Mouse (Mus musculus) kidney, embryonic 14.5 days (tissue): ENCODE results near the gene 6430548M08Rik. TPM values are rescaled to one million over a fixed set of nuclear protein-coding genes. Genes with fewer than 3 reads are reported as not detected.

ENCODE experiments used
- ATAC-seq: fragments of 200-750 bp; cut with Nextera tagmentation; 2 replicates; pipeline ENCODE4 v1.8.0; 2017; ENCODE audit warnings: moderate number of reproducible peaks, mild to moderate bottlenecking, moderate TSS enrichment, moderate library complexity; ENCODE audit not compliant: low FRiP score, low TSS enrichment
- H3K27ac ChIP-seq: fragments of 300-500 bp; sonication (generic); 2 replicates; pipeline ENCODE4 v1.5.1; 2014; ENCODE audit warnings: low read depth, mild to moderate bottlenecking, low read length, moderate library complexity, mixed read lengths
- H3K27me3 ChIP-seq: fragments of 300-500 bp; sonication (generic); 2 replicates; pipeline ENCODE4 v1.6.1; 2014; ENCODE audit warnings: mild to moderate bottlenecking, low read length; ENCODE audit not compliant: control insufficient read depth, insufficient read depth
- H3K36me3 ChIP-seq: fragments of 300-500 bp; sonication (generic); 2 replicates; pipeline ENCODE4 v1.6.1; 2014; ENCODE audit warnings: low read length, mixed read lengths; ENCODE audit not compliant: control insufficient read depth, insufficient read depth
- H3K4me1 ChIP-seq: fragments of 300-500 bp; sonication (generic); 2 replicates; pipeline ENCODE4 v1.6.1; 2014; ENCODE audit warnings: low read length, mixed read lengths; ENCODE audit not compliant: control insufficient read depth, insufficient read depth
- H3K4me2 ChIP-seq: fragments of 300-500 bp; sonication (generic); replicated peaks from 2 replicates; pipeline ENCODE4 v1.6.1; 2014; ENCODE audit warnings: low read depth, mild to moderate bottlenecking, low read length
- H3K4me3 ChIP-seq: fragments of 300-500 bp; sonication (generic); 2 replicates; pipeline ENCODE4 v1.5.1; 2014; ENCODE audit warnings: mild to moderate bottlenecking, low read length
- H3K9ac ChIP-seq: fragments of 300-500 bp; sonication (generic); 2 replicates; pipeline ENCODE4 v1.6.1; 2014; ENCODE audit warnings: low read depth, mild to moderate bottlenecking, low read length, moderate library complexity
- H3K9me3 ChIP-seq: fragments of 300-500 bp; sonication (generic); 2 replicates; pipeline ENCODE4 v1.6.1; 2016; ENCODE audit warnings: low read length; ENCODE audit not compliant: control insufficient read depth
- WGBS: fragments of 180-500 bp; shearing (Covaris S2); extraction: QIAGEN DNeasy Blood & Tissue Kit; methylation state at CpG from one replicate; pipeline ENCODE4 v1.1.7; 2014; 5-methylcytosine and 5-hydroxymethylcytosine counted together
- polyA plus RNA-seq: library from polyadenylated mRNA; unstranded; fragments of >200 nt; fragmentation: Nextera tagmentation; extraction: Ambion mirVana; gene quantifications from 2 replicates; pipeline ENCODE4 v1.2.1, GENCODE M21; 2014

6430548M08Rik gene
- polyA plus RNA-seq, 1 experiment from 2014 or later = 3.9 TPM

DNA sequence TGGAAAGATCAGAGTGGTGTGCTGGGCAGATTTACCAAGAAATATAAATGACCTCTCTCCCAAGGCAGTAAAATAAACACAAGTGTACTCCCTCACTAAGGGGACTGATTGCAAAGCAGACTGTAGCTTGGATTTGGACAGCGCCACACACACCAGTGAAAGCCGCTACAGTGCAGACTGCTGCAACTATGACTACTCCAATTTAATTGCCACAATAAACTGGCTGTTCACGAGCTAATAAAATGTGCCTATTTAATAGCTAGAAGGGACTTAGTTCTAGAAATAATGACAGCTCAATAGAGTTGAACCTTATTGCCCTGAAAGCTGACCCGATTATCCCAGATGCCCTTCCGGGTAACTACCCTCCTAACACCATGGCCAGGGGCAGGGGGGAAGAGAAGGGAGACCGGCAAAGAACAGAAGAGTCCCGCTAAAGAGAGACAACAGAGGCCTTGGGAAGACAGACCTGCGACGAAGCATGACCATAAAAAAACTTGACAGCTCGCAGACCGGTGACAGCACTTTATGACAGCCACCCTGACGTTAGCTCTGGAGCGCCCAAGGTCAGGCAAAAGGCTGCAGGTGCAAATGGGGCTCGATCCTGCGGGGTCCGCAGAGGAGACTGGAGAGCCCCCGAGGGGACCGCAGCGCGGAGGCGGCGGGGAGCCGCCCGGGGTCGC lies 13.4 kb upstream of the 6430548M08Rik start:
- Histone ChIP-seq H3K9me3 (no peaks in the 10 kb centered on the region), H3K4me1 (peaks cover 21% of the 10 kb centered on the region), H3K9ac (peak overlapping the region; percentile 88), H3K4me3 (peak overlapping the region; percentile 89), H3K4me2 (peak overlapping the region; percentile 97), H3K27ac (no peak overlapping the region), H3K27me3 (no peaks in the 10 kb centered on the region), H3K36me3 (no peaks in the 10 kb centered on the region)
- ATAC-seq = 0 out of 2 replicates have a peak, but pooled peaks have one; percentile 4
- WGBS = 2% methylated on average over 25 of the region's 25 CpGs

GRCm38 (mm10) chr8:120101068-120101972 lies 12.6 kb upstream of the 6430548M08Rik start, which contains the start of gene Zdhhc7:
Gene Zdhhc7 (minus strand): TSS chr8:120101482.
- WGBS = under 1% methylated on average over 87 of the region's 88 CpGs

GRCm38 (mm10) chr8:120103916-120104315 lies 10.0 kb upstream of the 6430548M08Rik start:
- 87% methylated on average over 9 of the region's 9 CpGs for WGBS
- no peak for ATAC-seq
- Histone ChIP-seq H3K4me1 (peaks cover 21% of the 10 kb centered on the region), H3K27me3 (no peaks in the 10 kb centered on the region), H3K9me3 (no peaks in the 10 kb centered on the region), H3K4me2 (no peak overlapping the region), H3K36me3 (no peaks in the 10 kb centered on the region), H3K27ac (no peak overlapping the region), H3K9ac (no peak overlapping the region), H3K4me3 (no peak overlapping the region)

More at GRCm38 (mm10) chr8:120101068-120101972, 12.6 kb upstream of the 6430548M08Rik start, which contains the start of gene Zdhhc7:
- peak; percentile 65; the same call in 1 of the 2 replicates for ATAC-seq
- no peaks in the 10 kb centered on the region for H3K9me3 ChIP-seq
- H3K4me1 ChIP-seq = peaks cover 21% of the 10 kb centered on the region
- peak within 1 kb of the TSS; percentile 73 for H3K27ac ChIP-seq
- H3K4me3 ChIP-seq = peak within 1 kb of the TSS; percentile 89
- H3K9ac ChIP-seq = peak within 1 kb of the TSS; percentile 88
- H3K27me3 ChIP-seq = no peaks in the 10 kb centered on the region
- H3K4me2 ChIP-seq = peak within 1 kb of the TSS; percentile 97
- H3K36me3 ChIP-seq = no peaks in the 10 kb centered on the region

GRCm38 (mm10) chr8:120104721-120105272 lies 9.2 kb upstream of the 6430548M08Rik start:
- 48% methylated on average over 9 of the region's 9 CpGs for WGBS
- Histone ChIP-seq H3K27ac (no peak overlapping the region), H3K36me3 (no peaks in the 10 kb centered on the region), H3K4me1 (peaks cover 20% of the 10 kb centered on the region), H3K27me3 (no peaks in the 10 kb centered on the region), H3K9ac (no peak overlapping the region), H3K4me2 (no peak overlapping the region), H3K4me3 (no peak overlapping the region), H3K9me3 (no peaks in the 10 kb centered on the region)
- ATAC-seq = no peak

- H3K36me3 ChIP-seq = no peaks in the 10 kb centered on the region
- no peak overlapping the region for H3K4me2 ChIP-seq
- no peak overlapping the region for H3K4me3 ChIP-seq
- 36% methylated on average over 3 of the region's 3 CpGs for WGBS
- peaks cover 7% of the 10 kb centered on the region; the same call in 1 of the 2 replicates for H3K4me1 ChIP-seq
- no peaks in the 10 kb centered on the region for H3K9me3 ChIP-seq
- no peak overlapping the region for H3K9ac ChIP-seq
- ATAC-seq = no peak
- H3K27ac ChIP-seq = no peak overlapping the region
- H3K27me3 ChIP-seq = peaks cover 1% of the 10 kb centered on the region; the same call in 1 of the 2 replicates
These were observed 4.8 kb upstream of the 6430548M08Rik start for GRCm38 (mm10) chr8:120109149-120109548.

DNA sequence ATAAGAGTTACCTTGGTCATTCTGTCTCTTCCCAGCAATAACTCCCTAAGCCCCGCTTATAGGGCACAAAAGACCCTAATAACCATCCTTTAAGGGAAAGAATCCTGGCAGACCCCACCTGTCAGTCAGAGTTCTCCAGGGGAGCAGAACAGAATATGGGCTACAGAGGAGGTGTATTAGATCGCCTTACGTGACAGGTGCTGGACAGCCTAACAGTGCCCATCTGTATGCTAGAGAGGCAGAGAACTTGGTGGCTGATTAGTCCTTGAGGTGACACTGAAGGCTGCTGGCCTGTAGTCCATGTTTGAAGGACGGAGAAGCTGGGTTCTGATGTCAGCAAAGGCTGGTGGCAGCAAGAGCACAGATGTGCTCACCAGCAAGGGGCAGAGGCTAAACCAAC lies 3.0 kb upstream of the 6430548M08Rik start:
- no peak overlapping the region for H3K27ac ChIP-seq
- 82% methylated on average over 4 of the region's 4 CpGs for WGBS
- no peak overlapping the region for H3K9ac ChIP-seq
- peaks cover 16% of the 10 kb centered on the region for H3K27me3 ChIP-seq
- H3K4me1 ChIP-seq = peaks cover 12% of the 10 kb centered on the region; the same call in 1 of the 2 replicates
- no peaks in the 10 kb centered on the region for H3K9me3 ChIP-seq
- no peak overlapping the region for H3K4me2 ChIP-seq
- no peaks in the 10 kb centered on the region for H3K36me3 ChIP-seq
- no peak for ATAC-seq
- no peak overlapping the region for H3K4me3 ChIP-seq

GRCm38 (mm10) chr8:120111382-120111781 lies 2.6 kb upstream of the 6430548M08Rik start:
- H3K4me2 ChIP-seq = no peak overlapping the region
- H3K4me3 ChIP-seq = no peak overlapping the region
- H3K9me3 ChIP-seq = no peaks in the 10 kb centered on the region
- H3K9ac ChIP-seq = no peak overlapping the region
- peaks cover 12% of the 10 kb centered on the region; the same call in 1 of the 2 replicates for H3K4me1 ChIP-seq
- no peak overlapping the region for H3K27ac ChIP-seq
- peaks cover 17% of the 10 kb centered on the region for H3K27me3 ChIP-seq
- ATAC-seq = no peak
- no peaks in the 10 kb centered on the region for H3K36me3 ChIP-seq
- 74% methylated on average over 4 of the region's 4 CpGs for WGBS

- H3K9me3 ChIP-seq = no peaks in the 10 kb centered on the region
- ATAC-seq = no peak
- no peak overlapping the region for H3K27ac ChIP-seq
- 82% methylated on average over 5 of the region's 5 CpGs for WGBS
- H3K4me2 ChIP-seq = no peak overlapping the region
- peaks cover 22% of the 10 kb centered on the region for H3K27me3 ChIP-seq
- no peak overlapping the region for H3K9ac ChIP-seq
- no peak overlapping the region for H3K4me3 ChIP-seq
- H3K4me1 ChIP-seq = peaks cover 12% of the 10 kb centered on the region; the same call in 1 of the 2 replicates
- no peaks in the 10 kb centered on the region for H3K36me3 ChIP-seq
These were observed 1.4 kb upstream of the 6430548M08Rik start for GRCm38 (mm10) chr8:120112535-120112934.
